Mouse (Mus musculus) bone marrow macrophage, adult 2 months (primary cell): ENCODE results near the gene Bcl2. TPM values are rescaled to one million over a fixed set of nuclear protein-coding genes. Genes with fewer than 3 reads are reported as not detected.

Source experiments
- H3K27ac ChIP-seq: 2 replicates; pipeline ENCODE4 v1.5.1; 2012; ENCODE audit warnings: low read depth, low read length; ENCODE audit not compliant: insufficient read depth
- H3K4me1 ChIP-seq: 2 replicates; pipeline ENCODE4 v1.6.1; 2012; ENCODE audit warnings: low read length; ENCODE audit not compliant: control insufficient read depth, insufficient read depth
- H3K4me3 ChIP-seq: 2 replicates; pipeline ENCODE4 v1.5.1; 2012; ENCODE audit warnings: mild to moderate bottlenecking, low read length, moderate library complexity; ENCODE audit not compliant: insufficient read depth
- CTCF ChIP-seq: IDR thresholded peaks from 2 replicates; pipeline ENCODE4 v1.5.1; 2012; ENCODE audit warnings: low read depth, mild to moderate bottlenecking, low read length, moderate library complexity
- POLR2A ChIP-seq: IDR thresholded peaks from 2 replicates; pipeline ENCODE4 v1.6.1; 2012; ENCODE audit warnings: mild to moderate bottlenecking, low read depth, low read length, borderline replicate concordance
- polyA plus RNA-seq: library from polyadenylated mRNA; stranded (reverse); fragments of >200 nt; gene quantifications from 2 replicates; pipeline ENCODE4 v1.2.4, GENCODE M21; 2012; ENCODE audit not compliant: missing spikeins, insufficient read depth, insufficient read length

Gene Bcl2
- polyA plus RNA-seq, 1 experiment = 1.2 TPM

DNA sequence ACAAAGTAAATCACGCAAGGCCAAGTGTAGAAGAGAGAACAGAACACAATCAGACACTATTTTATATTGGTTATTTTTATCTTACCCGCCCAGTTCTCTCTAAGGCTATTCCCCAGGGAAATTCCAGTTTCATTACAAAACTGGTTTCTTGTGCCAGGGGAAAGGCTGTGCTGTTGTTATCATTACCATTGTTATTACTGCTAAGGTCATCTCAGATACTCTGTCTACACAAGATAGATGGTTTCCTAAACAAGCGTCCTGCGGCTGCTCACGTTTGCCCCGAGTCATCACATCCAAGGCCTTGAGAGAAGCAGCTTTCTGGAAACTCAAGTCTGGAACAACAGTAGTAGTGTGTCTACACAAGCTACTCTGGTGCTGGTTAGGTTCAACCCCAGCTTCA, 19.8 kb downstream of the Bcl2 start:
- Histone ChIP-seq H3K27ac (no peak overlapping the region), H3K4me1 (peaks cover 31% of the 10 kb centered on the region)

DNA sequence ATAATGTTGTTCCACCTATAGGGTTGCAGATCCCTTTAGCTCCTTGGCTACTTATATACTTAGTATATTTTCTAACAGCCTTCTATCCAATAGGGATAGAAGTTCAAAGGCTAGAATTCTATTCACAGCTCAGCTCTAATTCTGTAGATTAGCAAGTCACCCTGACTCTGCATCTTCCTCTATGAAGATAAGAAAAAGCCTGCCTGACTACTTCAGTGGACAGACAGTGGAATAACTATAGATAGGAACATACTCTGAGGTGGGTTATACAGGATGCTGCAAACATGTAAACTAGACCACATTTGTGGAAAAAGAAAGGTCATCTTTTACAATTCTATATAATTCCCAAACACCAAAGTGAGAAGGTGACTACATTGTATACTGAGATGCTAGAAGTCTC, 21.5 kb downstream of the Bcl2 start:
- H3K27ac ChIP-seq = no peak overlapping the region
- H3K4me3 ChIP-seq = no peak overlapping the region
- H3K4me1 ChIP-seq = peaks cover 35% of the 10 kb centered on the region
- TF ChIP-seq CTCF = no peak
- TF ChIP-seq POLR2A = no peak

More for the DNA sequence above, 19.8 kb downstream of the Bcl2 start:
- TF ChIP-seq POLR2A (no peak), CTCF (no peak)
- no peak overlapping the region for H3K4me3 ChIP-seq

DNA sequence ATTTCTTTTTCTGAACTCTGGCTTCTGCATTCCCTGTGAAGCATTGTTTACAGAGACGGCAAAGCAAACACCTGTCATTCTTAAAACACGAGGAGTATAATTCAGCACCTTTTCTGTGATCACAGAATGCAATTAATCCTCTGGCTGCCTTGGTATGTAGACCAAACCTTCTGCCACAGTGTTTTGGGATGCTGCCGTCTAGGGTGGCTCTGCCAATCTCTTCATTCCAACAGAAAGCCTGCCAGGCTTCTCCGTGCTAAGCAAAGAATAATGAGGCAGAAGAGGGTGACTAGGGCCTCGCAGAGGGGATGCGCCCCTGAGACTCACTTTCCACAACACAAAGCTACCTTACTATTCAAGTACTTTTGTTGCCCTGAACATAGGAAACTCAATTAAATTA, 23.2 kb downstream of the Bcl2 start:
- H3K4me1 ChIP-seq = peaks cover 22% of the 10 kb centered on the region
- no peak for TF ChIP-seq CTCF
- no peak overlapping the region for H3K27ac ChIP-seq

DNA sequence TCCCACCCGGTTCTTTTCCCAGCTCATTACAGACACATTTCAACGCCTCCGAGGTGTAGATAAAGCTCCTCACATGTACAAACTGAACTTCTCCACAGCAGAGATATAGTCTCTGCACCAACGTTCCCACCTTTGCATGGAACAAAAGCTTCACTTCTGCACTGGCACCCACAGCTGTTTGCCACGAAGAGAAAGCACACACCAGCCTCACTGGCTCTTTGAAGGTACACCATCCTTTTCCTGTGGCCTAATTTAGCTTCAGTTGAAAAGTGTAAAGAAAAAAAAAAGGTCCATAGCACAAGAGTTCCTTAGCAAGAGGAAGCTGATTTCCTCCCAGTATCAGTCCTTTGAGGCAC, 25.9 kb downstream of the Bcl2 start:
- H3K4me1 ChIP-seq = peaks cover 15% of the 10 kb centered on the region
- no peak overlapping the region for H3K4me3 ChIP-seq
- no peak for TF ChIP-seq POLR2A
- TF ChIP-seq CTCF = no peak
- H3K27ac ChIP-seq = no peak overlapping the region

More for the DNA sequence above, 23.2 kb downstream of the Bcl2 start:
- no peak overlapping the region for H3K4me3 ChIP-seq

DNA sequence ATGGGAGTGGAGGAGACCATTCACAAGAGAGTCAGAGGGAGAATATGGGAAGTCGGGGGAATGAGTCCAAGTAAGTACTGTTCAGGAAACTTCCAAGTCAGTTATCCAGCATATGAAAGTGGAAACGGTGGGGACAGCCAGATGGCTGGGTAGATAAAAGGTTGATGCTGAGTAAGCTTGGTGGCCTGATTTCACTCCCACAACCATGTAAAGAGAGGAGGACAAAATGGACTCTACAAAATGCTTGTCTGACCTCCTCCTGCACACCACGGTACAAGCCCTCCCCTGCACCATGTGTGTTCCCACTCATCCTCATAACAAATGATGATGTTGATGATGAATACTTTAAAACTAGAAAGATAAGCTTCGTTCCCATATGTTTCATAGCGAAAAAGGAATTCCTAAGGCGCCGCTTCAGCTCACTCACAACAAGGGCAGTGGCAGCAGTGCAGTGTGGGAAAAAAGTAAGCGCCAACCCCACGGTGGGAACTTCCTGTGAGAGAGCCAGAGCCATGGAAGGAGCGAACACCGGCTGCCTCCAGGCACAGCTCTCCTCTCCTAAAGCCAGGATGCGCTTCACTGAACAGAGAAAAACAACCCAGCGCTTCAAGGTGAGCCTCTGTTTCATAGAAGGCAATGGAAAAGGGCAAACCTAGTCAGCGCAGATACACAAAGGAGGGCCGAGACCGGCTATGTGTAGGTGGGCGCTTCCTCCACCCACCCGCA, 26.5 kb downstream of the Bcl2 start:
- Histone ChIP-seq H3K4me1 (peaks cover 15% of the 10 kb centered on the region), H3K4me3 (no peak overlapping the region), H3K27ac (no peak overlapping the region)
- TF ChIP-seq POLR2A (no peak), CTCF (no peak)

DNA sequence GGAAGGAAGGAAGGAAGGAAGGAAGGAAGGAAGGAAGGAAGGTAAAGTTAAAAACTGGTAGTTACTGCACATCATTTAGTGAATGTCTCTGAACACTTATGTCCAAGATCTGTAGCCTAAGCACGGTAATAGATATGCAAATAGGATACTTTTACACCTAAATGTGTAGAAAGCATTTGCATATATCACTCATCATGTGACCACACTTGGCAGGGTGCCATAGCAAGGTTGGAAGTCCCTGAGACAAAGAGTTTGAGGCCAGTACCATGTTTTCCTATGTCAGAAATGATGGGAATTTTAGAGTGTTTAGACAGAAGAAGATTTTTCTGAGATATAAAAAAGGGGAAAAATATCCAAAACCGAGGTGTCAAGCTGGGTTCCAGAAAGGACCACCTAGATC, 28.4 kb downstream of the Bcl2 start:
- peaks cover 15% of the 10 kb centered on the region for H3K4me1 ChIP-seq
- H3K4me3 ChIP-seq = no peak overlapping the region
- no peak for TF ChIP-seq POLR2A
- no peak for TF ChIP-seq CTCF
- H3K27ac ChIP-seq = no peak overlapping the region

DNA sequence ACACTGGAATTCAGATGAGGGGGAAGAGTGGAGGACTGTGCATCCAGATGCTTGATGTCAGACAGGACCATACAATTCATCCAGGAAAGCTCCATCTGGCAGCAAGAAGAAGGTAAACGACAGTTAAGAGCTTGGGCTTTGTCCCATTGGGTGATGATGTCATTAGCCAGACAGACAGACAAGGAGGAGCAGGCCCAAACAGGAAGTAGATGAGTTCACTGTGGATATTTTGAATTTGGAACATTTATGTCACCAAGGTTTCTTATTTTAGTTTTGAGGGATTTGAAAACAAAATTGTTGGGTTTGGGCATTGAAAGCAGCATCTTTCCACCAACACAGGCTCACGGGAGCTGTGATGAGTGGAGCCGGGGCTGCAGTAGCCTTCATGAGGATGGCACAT, 29.5 kb downstream of the Bcl2 start:
- Histone ChIP-seq H3K4me1 (peaks cover 15% of the 10 kb centered on the region), H3K4me3 (no peak overlapping the region), H3K27ac (no peak overlapping the region)
- TF ChIP-seq POLR2A (no peak), CTCF (no peak)

DNA sequence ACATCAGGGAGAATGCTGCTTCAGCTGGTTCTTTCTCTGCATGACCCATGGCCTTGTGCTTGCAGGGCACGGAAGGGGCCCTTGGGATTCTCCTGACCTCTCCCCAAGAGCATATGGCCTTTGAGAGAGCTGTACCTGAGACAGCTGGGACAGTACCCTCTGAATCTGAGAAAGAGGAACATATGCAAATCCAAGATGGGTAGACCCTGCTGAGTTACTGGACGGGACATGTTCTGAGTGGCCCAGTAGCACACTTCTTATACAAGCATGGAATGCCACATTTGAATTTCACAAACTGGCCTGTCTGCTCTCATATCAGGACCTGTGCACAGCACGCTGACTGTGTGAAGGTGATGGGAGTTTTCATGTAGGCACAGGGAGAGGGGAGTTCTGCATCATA, 31.2 kb downstream of the Bcl2 start:
- H3K27ac ChIP-seq = no peak overlapping the region
- H3K4me1 ChIP-seq = peaks cover 16% of the 10 kb centered on the region
- TF ChIP-seq CTCF = no peak
- no peak for TF ChIP-seq POLR2A
- H3K4me3 ChIP-seq = no peak overlapping the region

DNA sequence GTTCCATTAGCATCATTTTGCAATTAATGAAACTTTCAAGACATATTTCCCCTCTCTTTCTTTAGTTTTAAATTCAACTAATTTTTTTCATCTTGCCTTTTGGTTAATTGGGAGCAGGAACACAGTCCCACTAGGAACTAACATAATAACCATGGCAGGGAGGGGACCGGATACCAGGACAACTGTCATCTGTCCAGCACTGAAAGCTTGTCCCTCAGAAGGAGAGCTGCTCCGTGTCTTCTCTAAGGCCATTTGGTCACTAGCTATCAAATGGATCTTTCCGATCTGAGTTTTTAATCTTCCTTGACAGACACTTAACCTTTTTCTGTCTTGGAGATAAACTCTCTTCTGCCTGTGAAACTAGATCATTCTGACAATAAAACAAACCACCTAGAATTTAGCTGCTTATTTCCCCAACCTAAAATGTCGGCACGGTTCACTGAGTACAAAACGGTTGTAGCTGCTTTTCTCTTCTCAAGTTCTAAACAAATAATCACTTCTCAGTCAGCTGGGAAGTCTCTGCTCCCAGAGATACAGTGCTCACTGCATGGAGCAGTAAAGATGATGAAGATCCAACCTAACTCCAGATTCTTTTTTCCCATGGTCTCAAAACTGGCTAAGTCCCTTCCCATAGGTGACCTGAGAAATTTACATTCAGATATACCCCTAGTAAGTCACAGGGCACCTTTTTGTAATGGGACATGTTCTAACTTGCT, 34.1 kb downstream of the Bcl2 start:
- TF ChIP-seq POLR2A = no peak
- TF ChIP-seq CTCF = no peak
- no peak overlapping the region for H3K27ac ChIP-seq
- H3K4me1 ChIP-seq = peaks cover 17% of the 10 kb centered on the region
- no peak overlapping the region for H3K4me3 ChIP-seq

DNA sequence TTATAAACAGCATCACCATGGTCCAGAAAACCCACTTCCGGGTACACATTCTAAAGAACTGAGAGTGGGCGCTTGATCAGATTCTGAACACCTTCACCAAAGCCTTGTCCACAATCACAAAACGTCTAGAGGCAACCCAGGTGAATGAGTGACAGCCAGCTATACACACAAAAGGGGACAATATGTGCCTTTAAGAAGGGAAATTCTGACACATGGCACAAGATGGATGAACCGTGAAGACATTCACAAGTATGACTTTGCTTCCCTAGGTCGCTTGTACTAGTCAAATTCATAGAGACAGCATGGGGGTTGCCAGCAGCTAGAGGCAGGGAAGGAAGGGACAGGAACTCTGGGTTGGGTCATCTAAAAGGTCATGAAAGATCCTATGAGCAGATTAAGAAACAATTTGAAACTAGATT, 36.0 kb downstream of the Bcl2 start:
- Histone ChIP-seq H3K27ac (no peak overlapping the region), H3K4me1 (peaks cover 6% of the 10 kb centered on the region)
- TF ChIP-seq POLR2A (no peak), CTCF (no peak)

More for the DNA sequence above, 36.0 kb downstream of the Bcl2 start:
- H3K4me3 ChIP-seq = no peak overlapping the region
